Mouse (Mus musculus) liver, adult 2 months (tissue): ENCODE data around the gene Axin1. TPM values are rescaled to one million over a fixed set of nuclear protein-coding genes. Genes with fewer than 3 reads are reported as not detected.

Experiments
- DNase-seq: peaks from one replicate; pipeline ENCODE4 v3.0.0-alpha.2; 2011; ENCODE audit warnings: low read depth, low spot score; ENCODE audit errors: extremely low read depth
- H3K27ac ChIP-seq: fragments of 200-500 bp; replicated peaks from 2 replicates; pipeline ENCODE4 v1.5.1; 2012; ENCODE audit warnings: low read depth, mild to moderate bottlenecking, control low read depth, inconsistent platforms, low read length; ENCODE audit not compliant: insufficient read depth
- H3K27me3 ChIP-seq: fragments of 200-500 bp; 2 replicates; pipeline ENCODE4 v1.6.1; 2012; ENCODE audit warnings: mild to moderate bottlenecking, moderate library complexity, low read length, inconsistent platforms; ENCODE audit not compliant: control insufficient read depth, insufficient read depth
- H3K36me3 ChIP-seq: fragments of 200-500 bp; 2 replicates; pipeline ENCODE4 v1.6.1; 2012; ENCODE audit warnings: low read length, inconsistent platforms; ENCODE audit not compliant: control insufficient read depth, insufficient read depth
- H3K4me1 ChIP-seq: fragments of 200-500 bp; 2 replicates; pipeline ENCODE4 v1.6.1; 2011; ENCODE audit warnings: low read length; ENCODE audit not compliant: control insufficient read depth, insufficient read depth
- H3K4me3 ChIP-seq: fragments of 200-500 bp; 2 replicates; pipeline ENCODE4 v1.5.1; 2011; ENCODE audit warnings: low read depth, mild to moderate bottlenecking, control low read depth, low read length, moderate library complexity; ENCODE audit not compliant: insufficient read depth
- H3K79me2 ChIP-seq: fragments of 200-500 bp; 2 replicates; pipeline ENCODE4 v1.6.1; 2012; ENCODE audit warnings: inconsistent platforms, mild to moderate bottlenecking, low read length, moderate library complexity; ENCODE audit not compliant: control insufficient read depth, insufficient read depth
- H3K9ac ChIP-seq: fragments of 200-500 bp; 2 replicates; pipeline ENCODE4 v1.6.1; 2012; ENCODE audit warnings: low read depth, mild to moderate bottlenecking, control low read depth, inconsistent platforms, low read length
- CTCF ChIP-seq: fragments of 200-500 bp; IDR thresholded peaks from 2 replicates; pipeline ENCODE4 v1.5.1; 2011; ENCODE audit warnings: low read depth, low read length, control low read depth
- POLR2A ChIP-seq: fragments of 200-500 bp; IDR thresholded peaks from 2 replicates; pipeline ENCODE4 v1.6.1; 2011; ENCODE audit warnings: low read length, control low read depth; ENCODE audit not compliant: insufficient read depth; ENCODE audit errors: extremely low read depth
- WGBS: fragments of 180-500 bp; shearing (Covaris S2); methylation state at CpG from one replicate; pipeline ENCODE4 v1.1.7; 2018; 5-methylcytosine and 5-hydroxymethylcytosine counted together
- polyA plus RNA-seq: library from polyadenylated mRNA; depleted of rRNA; stranded (reverse); fragments of >200 nt; gene quantifications from 2 replicates; pipeline ENCODE4 v1.2.3, GENCODE M21; 2012
- total RNA-seq: library from RNA; depleted of rRNA; stranded (reverse); fragments of >200 nt; gene quantifications from 2 replicates; pipeline ENCODE4 v1.2.3, GENCODE M21; 2014

Gene Axin1
- total and polyA plus RNA-seq, 2 experiments, result 8.4 to 8.9 TPM

DNA sequence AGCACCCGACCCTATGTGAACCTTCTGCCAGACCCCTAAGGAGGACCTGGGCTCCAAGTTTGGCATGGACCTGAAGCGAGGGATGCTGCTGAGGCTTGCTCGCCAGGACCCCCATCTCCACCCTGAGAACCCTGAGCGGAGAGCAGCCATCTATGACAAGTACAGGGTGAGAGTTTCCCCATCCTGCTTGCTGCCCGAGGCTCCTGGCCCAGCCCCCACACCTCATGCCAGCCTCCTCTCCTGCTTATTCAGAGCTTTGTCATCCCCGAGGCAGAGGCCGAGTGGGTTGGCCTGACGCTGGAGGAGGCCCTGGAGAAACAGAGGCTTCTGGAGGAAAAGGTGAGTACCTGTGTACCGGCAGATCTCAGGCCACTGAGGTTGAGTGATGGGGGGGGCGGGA lies 13.3 kb upstream of the Axin1 start:
- Histone ChIP-seq H3K36me3 (no peaks in the 10 kb centered on the region), H3K4me3 (no peak overlapping the region), H3K27me3 (no peaks in the 10 kb centered on the region), H3K9ac (no peak overlapping the region), H3K27ac (no peak overlapping the region), H3K79me2 (peaks cover 5% of the 10 kb centered on the region; the same call in 1 of the 2 replicates), H3K4me1 (peaks cover 7% of the 10 kb centered on the region)
- TF ChIP-seq CTCF, result no peak
- TF ChIP-seq POLR2A, result no peak
- 96% methylated on average over 10 of the region's 10 CpGs for WGBS
- no peak for DNase-seq

DNA sequence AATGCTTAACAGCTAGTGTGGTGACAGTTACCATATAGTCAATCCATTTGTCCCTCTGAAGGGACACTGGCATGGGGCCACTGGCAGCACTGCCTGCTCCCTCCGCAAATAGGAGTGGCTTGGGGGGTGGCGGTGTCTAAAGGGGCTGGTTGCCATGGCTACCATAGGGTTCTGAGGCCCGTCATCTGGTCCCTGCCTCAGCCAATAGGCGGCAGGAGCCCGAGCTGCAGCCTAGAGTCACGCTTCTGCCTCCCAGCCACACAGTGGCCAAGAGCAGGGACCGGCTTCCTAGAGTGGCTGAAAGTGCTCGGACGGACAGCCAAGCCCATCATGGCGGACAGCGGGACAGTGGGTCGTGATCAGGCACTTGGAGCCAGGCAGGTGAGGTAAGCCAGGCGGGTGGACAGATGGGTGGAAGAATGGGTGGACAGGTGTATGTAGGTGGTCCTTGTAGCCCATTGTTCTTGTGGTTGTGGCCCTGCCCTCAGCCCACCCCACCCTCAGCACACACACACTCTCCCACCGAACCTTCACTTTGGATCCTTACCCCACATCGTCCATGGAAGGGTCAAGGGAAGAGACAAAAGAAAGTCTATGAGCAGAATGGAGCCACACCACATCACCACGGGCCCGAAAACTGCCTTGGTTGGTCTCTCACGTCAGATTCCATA lies 7.3 kb upstream of the Axin1 start:
- 97% methylated on average over 18 of the region's 18 CpGs for WGBS
- H3K4me3 ChIP-seq, result no peak overlapping the region
- H3K27ac ChIP-seq, result no peak overlapping the region
- no peak for DNase-seq
- H3K79me2 ChIP-seq, result no peaks in the 10 kb centered on the region
- no peak overlapping the region for H3K9ac ChIP-seq
- no peaks in the 10 kb centered on the region for H3K27me3 ChIP-seq
- no peaks in the 10 kb centered on the region for H3K36me3 ChIP-seq
- no peaks in the 10 kb centered on the region for H3K4me1 ChIP-seq
- TF ChIP-seq CTCF, result no peak
- no peak for TF ChIP-seq POLR2A

- no peak for DNase-seq
- H3K27ac ChIP-seq, result no peak overlapping the region
- no peak overlapping the region for H3K4me3 ChIP-seq
- no peaks in the 10 kb centered on the region for H3K79me2 ChIP-seq
- H3K9ac ChIP-seq, result no peak overlapping the region
- TF ChIP-seq POLR2A, result no peak
- TF ChIP-seq CTCF, result no peak
- H3K36me3 ChIP-seq, result no peaks in the 10 kb centered on the region
- 94% methylated on average over 18 of the region's 18 CpGs for WGBS
- no peaks in the 10 kb centered on the region for H3K27me3 ChIP-seq
- H3K4me1 ChIP-seq, result no peaks in the 10 kb centered on the region
Observed at GRCm38 (mm10) chr17:26131856-26132853, 6.3 kb upstream of the Axin1 start.

DNA sequence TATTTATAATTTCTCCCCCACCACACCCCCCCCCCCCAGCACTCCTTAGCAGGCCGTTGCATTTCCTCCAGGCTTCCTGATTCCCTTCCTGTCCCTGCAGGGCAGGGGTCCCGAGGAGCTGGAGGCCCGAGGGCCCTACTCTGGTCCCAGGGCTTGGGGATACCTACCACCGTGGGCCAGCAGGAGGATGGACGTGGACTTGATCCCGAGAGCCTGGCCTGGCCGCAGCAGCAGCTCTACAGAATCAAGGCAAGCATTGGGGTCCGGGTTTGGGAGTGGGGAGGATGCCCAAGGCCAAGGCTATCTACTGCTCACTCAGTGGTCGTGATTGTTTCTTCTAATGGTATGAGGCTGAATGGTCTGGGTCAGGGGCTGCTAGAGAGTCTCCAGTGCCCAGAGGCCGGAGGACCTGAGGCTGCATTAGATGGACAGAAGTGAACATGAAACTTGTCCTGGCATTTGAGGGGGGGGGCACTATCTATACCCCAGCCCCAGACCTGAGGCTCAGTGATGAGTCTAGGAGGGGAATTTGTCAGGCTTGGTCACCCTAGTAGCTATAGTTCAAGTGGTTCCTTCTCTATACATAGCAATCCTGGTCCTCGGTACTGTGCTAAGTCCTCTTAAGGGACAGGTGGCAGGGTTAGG lies 1.3 kb upstream of the Axin1 start:
- DNase-seq, result no peak
- no peaks in the 10 kb centered on the region for H3K36me3 ChIP-seq
- H3K27ac ChIP-seq, result no peak overlapping the region
- 84% methylated on average over 11 of the region's 11 CpGs for WGBS
- peaks cover 25% of the 10 kb centered on the region; the same call in 1 of the 2 replicates for H3K79me2 ChIP-seq
- H3K9ac ChIP-seq, result no peak overlapping the region
- TF ChIP-seq CTCF (no peak), POLR2A (no peak)
- no peaks in the 10 kb centered on the region for H3K27me3 ChIP-seq
- H3K4me3 ChIP-seq, result no peak overlapping the region
- H3K4me1 ChIP-seq, result peaks cover 4% of the 10 kb centered on the region; the same call in 1 of the 2 replicates

GRCm38 (mm10) chr17:26137751-26138130 lies 747 bp upstream of the Axin1 start:
- TF ChIP-seq CTCF (no peak), POLR2A (no peak)
- Histone ChIP-seq H3K79me2 (peaks cover 29% of the 10 kb centered on the region), H3K27ac (no peak overlapping the region), H3K36me3 (no peaks in the 10 kb centered on the region), H3K27me3 (no peaks in the 10 kb centered on the region), H3K9ac (no peak overlapping the region), H3K4me1 (peaks cover 4% of the 10 kb centered on the region; the same call in 1 of the 2 replicates), H3K4me3 (no peak overlapping the region)
- WGBS, result 71% methylated on average over 2 of the region's 2 CpGs
- DNase-seq, result no peak
